Mouse (Mus musculus) testis, adult 2 months (tissue): Measurements from ENCODE around the gene Gfy.

Experiments
- CTCF ChIP-seq: fragments of 200-500 bp; IDR thresholded peaks from 2 replicates; pipeline ENCODE4 v1.5.1; 2012; ENCODE audit warnings: low read depth, mild to moderate bottlenecking, inconsistent platforms, low read length, moderate library complexity; ENCODE audit not compliant: control insufficient read depth, insufficient read depth, insufficient replicate concordance
- POLR2A ChIP-seq: fragments of 200-500 bp; IDR thresholded peaks from 2 replicates; pipeline ENCODE4 v1.6.1; 2012; ENCODE audit warnings: low read depth, mild to moderate bottlenecking, inconsistent platforms, low read length, moderate library complexity; ENCODE audit not compliant: control insufficient read depth

DNA sequence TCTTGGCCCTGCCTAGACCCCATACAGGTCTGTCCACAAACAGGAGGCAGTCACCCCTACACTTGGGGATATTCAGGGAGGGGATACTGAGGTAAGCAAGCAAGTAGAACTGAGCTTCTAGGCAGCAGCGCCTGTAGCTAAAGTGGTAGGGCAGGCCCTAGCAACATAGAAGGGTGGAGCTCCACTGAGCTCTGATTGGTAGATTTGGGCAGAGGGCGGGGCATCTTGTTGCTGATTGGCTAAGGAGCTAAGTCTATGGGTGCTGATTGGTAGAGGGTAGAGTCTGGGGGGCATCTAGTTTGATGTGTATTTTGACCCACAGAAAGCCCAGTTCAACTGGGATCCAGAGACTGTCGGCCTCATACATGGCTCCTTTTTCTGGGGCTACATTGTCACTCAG is 9.9 kb downstream of the Gfy start:
- TF ChIP-seq CTCF = no peak
- TF ChIP-seq POLR2A = no peak
